Mouse (Mus musculus): Measurements from ENCODE around the gene C330021F23Rik. TPM values are rescaled to one million over a fixed set of nuclear protein-coding genes. Genes with fewer than 3 reads are reported as not detected.

C330021F23Rik gene
- polyA plus RNA-seq, 1 experiment from 2014 or later: 3.0 TPM

DNA sequence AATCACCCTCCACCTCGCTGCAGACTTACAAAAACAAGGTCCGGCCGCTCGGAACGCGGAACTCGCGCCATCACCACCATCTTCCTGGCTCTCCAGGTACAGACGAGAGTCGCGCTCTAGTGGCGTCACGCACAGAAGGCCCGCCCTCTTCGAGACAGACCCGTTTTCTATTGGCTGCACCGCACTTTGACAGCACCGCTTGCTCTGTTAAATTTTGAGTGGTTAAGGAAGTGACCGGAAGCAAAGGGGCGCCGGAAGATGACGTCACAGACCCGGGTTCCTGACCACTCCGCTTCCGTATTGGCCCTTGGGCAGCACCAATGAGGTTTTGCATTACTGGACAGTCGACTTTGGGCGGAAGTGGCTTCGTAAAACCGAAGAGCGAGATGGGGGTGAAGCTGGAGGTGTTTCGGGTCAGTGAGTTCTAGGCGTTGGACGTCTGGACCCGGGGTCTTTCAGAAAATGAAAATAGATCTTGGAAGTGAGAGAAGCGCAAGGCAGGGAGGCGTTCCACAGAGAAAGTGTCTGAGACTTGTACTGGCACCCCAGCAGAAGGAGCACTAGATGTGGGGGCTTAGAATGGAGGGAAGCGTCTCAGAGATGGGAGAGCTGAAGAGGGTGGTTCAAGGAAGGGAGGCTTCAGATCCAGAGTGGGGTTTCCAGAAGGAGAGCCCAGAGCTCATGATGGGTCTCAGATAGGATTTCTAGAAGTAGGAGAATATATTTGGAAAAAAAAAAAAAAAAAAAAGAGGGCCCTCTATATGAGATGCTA is 53.6 kb downstream of the C330021F23Rik start, which contains the start of the genes Xab2 and Pet100:
TSS of gene Xab2 (minus strand) at position 118 of the 772 bp plus-strand sequence.
TSS of gene Pet100 (plus strand) at position 350 of the 772 bp plus-strand sequence.
- Histone ChIP-seq H3K27ac (ENCODE audit: low read depth, low read length) (no peak within 1 kb of the TSS), H3K4me1 (replicated peaks; ENCODE audit: control insufficient read depth, insufficient read depth, low read length) (peaks cover 13% of the 10 kb centered on the region), H3K4me2 (peak within 1 kb of the TSS; percentile 94), H3K27me3 (replicated peaks; ENCODE audit: control insufficient read depth, insufficient read depth, low read length) (no peaks in the 10 kb centered on the region), H3K9me3 (ENCODE audit: control insufficient read depth, low read length) (no peaks in the 10 kb centered on the region), H3K9ac (ENCODE audit: low read depth, low read length) (peak within 1 kb of the TSS; percentile 81), H3K4me3 (ENCODE audit: low read depth, low read length) (peak within 1 kb of the TSS; percentile 94), H3K36me3 (ENCODE audit: control insufficient read depth, insufficient read depth, low read length) (peaks cover 21% of the 10 kb centered on the region)
- DNase-seq (ENCODE audit: low spot score) (peak; percentile 99), ATAC-seq (replicated peaks; ENCODE audit: low FRiP score) (peak; percentile 98)
- under 1% methylated on average over 37 of the region's 37 CpGs for WGBS

DNA sequence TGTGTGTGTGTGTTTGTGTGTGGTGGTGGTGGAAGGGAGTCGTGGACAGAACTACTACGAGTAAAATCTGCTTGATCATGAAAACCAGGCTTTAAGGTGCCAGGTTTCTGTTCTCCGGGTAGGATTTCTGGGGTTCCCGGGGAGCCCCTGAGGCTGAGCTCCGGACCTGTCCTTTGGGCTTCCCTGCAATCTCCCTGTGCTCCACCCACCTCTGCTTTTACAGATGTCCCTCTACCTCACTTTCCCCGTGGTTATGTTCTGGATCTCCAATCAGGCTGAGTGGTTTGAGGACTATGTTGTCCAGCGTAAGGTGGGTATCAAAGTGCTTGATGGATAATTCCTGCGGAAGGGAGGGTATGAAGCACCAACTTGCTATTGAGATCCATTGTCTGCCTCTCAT is 54.3 kb downstream of the C330021F23Rik start:
- no peak for DNase-seq (ENCODE audit: low spot score)
- Histone ChIP-seq H3K9me3 (ENCODE audit: control insufficient read depth, low read length) (no peaks in the 10 kb centered on the region), H3K4me1 (replicated peaks; ENCODE audit: control insufficient read depth, insufficient read depth, low read length) (peaks cover 13% of the 10 kb centered on the region), H3K36me3 (ENCODE audit: control insufficient read depth, insufficient read depth, low read length) (peaks cover 15% of the 10 kb centered on the region), H3K4me3 (ENCODE audit: low read depth, low read length) (peak overlapping the region; percentile 94), H3K9ac (ENCODE audit: low read depth, low read length) (peak overlapping the region; percentile 67), H3K4me2 (peak overlapping the region; percentile 69), H3K27me3 (replicated peaks; ENCODE audit: control insufficient read depth, insufficient read depth, low read length) (no peaks in the 10 kb centered on the region), H3K27ac (ENCODE audit: low read depth, low read length) (no peak overlapping the region)
- WGBS: 67% methylated on average over 8 of the region's 8 CpGs
- no peak for ATAC-seq (replicated peaks; ENCODE audit: low FRiP score)

DNA sequence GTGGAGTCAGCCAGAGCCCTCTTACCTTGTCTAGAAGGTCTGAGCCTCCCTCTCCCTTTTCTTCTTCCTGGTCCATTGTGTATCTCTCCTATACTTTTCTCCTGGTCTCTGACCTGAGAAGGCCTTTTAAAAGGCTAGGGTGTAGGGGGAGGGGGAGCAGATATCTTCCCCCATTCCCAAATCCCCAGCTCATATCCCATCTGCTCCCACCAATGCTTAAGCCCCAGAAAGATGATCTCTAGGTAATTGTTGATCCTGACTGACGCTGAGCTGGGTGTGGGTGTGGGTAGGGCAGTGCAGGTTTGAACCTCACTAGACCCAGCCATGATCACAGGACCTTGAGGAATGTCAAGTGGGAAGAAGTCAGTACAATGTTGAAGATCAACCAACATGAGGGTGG is 57.7 kb downstream of the C330021F23Rik start, which contains the start of gene Pcp2:
TSS of gene Pcp2 (minus strand) at position 101 of the 400 bp plus-strand sequence.
- Histone ChIP-seq H3K9ac (ENCODE audit: low read depth, low read length) (no peak within 1 kb of the TSS), H3K9me3 (ENCODE audit: control insufficient read depth, low read length) (no peaks in the 10 kb centered on the region), H3K27me3 (replicated peaks; ENCODE audit: control insufficient read depth, insufficient read depth, low read length) (no peaks in the 10 kb centered on the region), H3K4me3 (ENCODE audit: low read depth, low read length) (no peak within 1 kb of the TSS), H3K4me1 (replicated peaks; ENCODE audit: control insufficient read depth, insufficient read depth, low read length) (peaks cover 5% of the 10 kb centered on the region), H3K36me3 (ENCODE audit: control insufficient read depth, insufficient read depth, low read length) (0 out of 2 replicates have a peak, but pooled peaks cover 2% of the 10 kb centered on the region), H3K27ac (ENCODE audit: low read depth, low read length) (no peak within 1 kb of the TSS), H3K4me2 (no peak within 1 kb of the TSS)
- no peak for ATAC-seq (replicated peaks; ENCODE audit: low FRiP score)
- DNase-seq (ENCODE audit: low spot score): no peak
- 82% methylated on average over 1 of the region's 1 CpGs for WGBS

DNA sequence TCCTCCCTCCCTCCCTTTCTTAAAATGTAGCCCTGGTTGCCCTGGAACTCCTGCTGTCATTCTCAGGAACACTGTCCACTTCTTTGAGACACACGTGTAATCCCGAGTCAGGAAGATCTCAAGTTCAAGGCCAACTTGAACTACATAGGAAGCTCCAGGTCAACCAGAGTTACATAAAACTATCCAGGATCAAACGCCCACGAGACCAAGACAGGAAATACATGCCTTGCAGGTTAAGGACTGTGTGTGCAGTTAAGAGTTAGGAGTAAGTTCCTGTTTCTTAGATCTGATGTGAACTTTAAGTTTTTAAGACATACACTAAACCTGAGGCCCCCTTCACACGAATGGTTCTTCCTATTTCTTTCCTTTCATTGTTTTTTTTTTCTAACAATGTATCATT is 59.2 kb downstream of the C330021F23Rik start:
- Histone ChIP-seq H3K9me3 (ENCODE audit: control insufficient read depth, low read length) (no peaks in the 10 kb centered on the region), H3K4me3 (ENCODE audit: low read depth, low read length) (no peak overlapping the region), H3K27me3 (replicated peaks; ENCODE audit: control insufficient read depth, insufficient read depth, low read length) (no peaks in the 10 kb centered on the region), H3K4me1 (replicated peaks; ENCODE audit: control insufficient read depth, insufficient read depth, low read length) (peaks cover 3% of the 10 kb centered on the region), H3K27ac (ENCODE audit: low read depth, low read length) (no peak overlapping the region), H3K36me3 (ENCODE audit: control insufficient read depth, insufficient read depth, low read length) (0 out of 2 replicates have a peak, but pooled peaks cover 2% of the 10 kb centered on the region), H3K9ac (ENCODE audit: low read depth, low read length) (no peak overlapping the region), H3K4me2 (no peak overlapping the region)
- DNase-seq (ENCODE audit: low spot score) (no peak), ATAC-seq (replicated peaks; ENCODE audit: low FRiP score) (no peak)
- 44% methylated on average over 5 of the region's 5 CpGs for WGBS

DNA sequence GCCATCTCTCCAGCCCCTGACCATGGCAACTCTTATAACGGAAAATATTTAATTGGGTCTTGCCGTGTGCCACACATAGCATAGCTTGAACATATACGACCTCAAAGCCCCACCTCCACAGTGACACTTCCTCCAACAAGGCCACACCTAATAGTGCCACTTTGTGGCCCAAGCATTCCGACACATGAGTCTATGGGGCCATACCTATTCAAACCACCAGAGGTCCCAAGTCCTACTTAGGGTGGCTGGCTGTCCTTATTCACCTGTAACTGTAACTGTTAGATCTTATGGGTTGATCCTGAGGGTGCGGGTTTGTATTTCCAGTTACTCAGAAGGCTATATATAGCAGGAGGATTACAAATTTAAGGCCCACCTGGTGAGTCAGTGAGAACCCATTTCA is 60.2 kb downstream of the C330021F23Rik start:
- no peak overlapping the region for H3K9ac ChIP-seq (ENCODE audit: low read depth, low read length)
- no peak overlapping the region for H3K4me2 ChIP-seq
- 0 out of 2 replicates have a peak, but pooled peaks cover 2% of the 10 kb centered on the region for H3K36me3 ChIP-seq (ENCODE audit: control insufficient read depth, insufficient read depth, low read length)
- H3K27me3 ChIP-seq (replicated peaks; ENCODE audit: control insufficient read depth, insufficient read depth, low read length): no peaks in the 10 kb centered on the region
- no peak overlapping the region for H3K27ac ChIP-seq (ENCODE audit: low read depth, low read length)
- DNase-seq (ENCODE audit: low spot score) (no peak), ATAC-seq (replicated peaks; ENCODE audit: low FRiP score) (0 out of 2 replicates have a peak, but pooled peaks have one; percentile 25)
- H3K4me3 ChIP-seq (ENCODE audit: low read depth, low read length): no peak overlapping the region
- 34% methylated on average over 5 of the region's 5 CpGs for WGBS
- H3K4me1 ChIP-seq (replicated peaks; ENCODE audit: control insufficient read depth, insufficient read depth, low read length): no peaks in the 10 kb centered on the region
- H3K9me3 ChIP-seq (ENCODE audit: control insufficient read depth, low read length): no peaks in the 10 kb centered on the region

DNA sequence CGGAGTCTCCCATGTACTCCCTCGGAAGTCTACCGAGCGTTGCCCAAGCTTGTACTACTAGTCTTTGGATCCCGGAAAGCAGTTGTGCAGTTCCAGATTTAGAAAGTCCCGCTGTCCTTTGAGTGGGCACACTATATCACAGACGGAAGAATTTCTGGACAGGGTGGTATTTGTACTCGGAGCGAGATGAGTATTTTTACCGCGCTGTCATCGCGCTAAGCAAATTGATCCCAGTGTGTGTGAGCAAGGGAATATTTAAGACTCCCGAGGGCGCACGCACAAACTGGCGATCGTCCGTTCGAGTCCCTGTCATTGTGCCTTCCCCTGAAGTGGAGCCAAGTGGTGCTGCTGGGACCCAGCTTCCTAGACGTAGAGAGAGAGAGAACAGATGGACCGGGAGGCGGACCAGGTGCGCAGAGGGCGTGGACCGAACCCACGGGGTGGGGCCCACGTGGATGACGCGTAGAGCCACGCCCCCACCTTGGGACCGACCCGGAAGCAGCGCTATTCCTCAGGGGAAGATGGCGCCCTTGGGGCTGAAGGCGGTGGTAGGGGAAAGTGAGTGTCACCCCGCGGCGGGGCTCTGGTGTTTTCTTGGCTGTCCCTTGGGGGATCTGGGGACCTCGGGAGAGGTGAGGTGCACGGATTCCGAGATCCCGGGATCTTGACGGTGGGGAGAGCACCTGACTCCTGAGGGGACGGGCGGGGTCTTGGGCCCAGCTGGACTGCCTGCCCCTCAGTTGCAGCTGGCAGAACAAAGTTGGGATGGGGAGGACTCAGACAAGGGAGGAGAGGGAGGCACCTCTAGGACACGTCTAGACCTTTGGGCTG is 63.1 kb downstream of the C330021F23Rik start, which contains the start of gene Stxbp2:
TSS of gene Stxbp2 (plus strand) at position 309 of the 831 bp plus-strand sequence.
- peak within 1 kb of the TSS; percentile 40; the same call in 1 of the 2 replicates for H3K27ac ChIP-seq (ENCODE audit: low read depth, low read length)
- H3K27me3 ChIP-seq (replicated peaks; ENCODE audit: control insufficient read depth, insufficient read depth, low read length): no peaks in the 10 kb centered on the region
- H3K9ac ChIP-seq (ENCODE audit: low read depth, low read length): peak within 1 kb of the TSS; percentile 81
- DNase-seq (ENCODE audit: low spot score) (peak; percentile 80), ATAC-seq (replicated peaks; ENCODE audit: low FRiP score) (peak; percentile 91)
- H3K9me3 ChIP-seq (ENCODE audit: control insufficient read depth, low read length): no peaks in the 10 kb centered on the region
- no peaks in the 10 kb centered on the region for H3K4me1 ChIP-seq (replicated peaks; ENCODE audit: control insufficient read depth, insufficient read depth, low read length)
- H3K4me3 ChIP-seq (ENCODE audit: low read depth, low read length): peak within 1 kb of the TSS; percentile 68
- 8% methylated on average over 47 of the region's 47 CpGs for WGBS
- H3K36me3 ChIP-seq (ENCODE audit: control insufficient read depth, insufficient read depth, low read length): peaks cover 13% of the 10 kb centered on the region; the same call in 1 of the 2 replicates
- peak within 1 kb of the TSS; percentile 81 for H3K4me2 ChIP-seq

DNA sequence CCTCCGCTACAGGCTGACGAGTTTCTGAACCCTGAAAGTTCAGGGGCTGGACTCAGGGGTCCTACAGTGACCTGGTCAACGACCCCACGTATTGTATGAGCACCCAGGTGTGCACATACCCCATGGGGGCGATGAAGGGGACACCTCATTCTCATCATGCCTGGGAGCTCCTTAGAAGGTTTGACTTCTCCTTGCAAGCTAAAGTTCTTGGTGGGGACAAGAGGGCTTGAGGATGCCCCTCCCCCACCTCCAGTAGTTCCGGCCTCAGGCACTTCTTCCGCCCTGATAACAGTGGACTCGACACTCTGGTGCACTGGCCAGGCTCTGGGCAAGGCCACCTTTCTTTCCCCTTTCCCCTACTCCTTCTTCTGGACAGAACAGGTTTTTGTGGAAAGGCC is 63.7 kb downstream of the C330021F23Rik start:
- 5% methylated on average over 8 of the region's 8 CpGs for WGBS
- Histone ChIP-seq H3K27ac (ENCODE audit: low read depth, low read length) (peak overlapping the region; percentile 40; the same call in 1 of the 2 replicates), H3K4me3 (ENCODE audit: low read depth, low read length) (peak overlapping the region; percentile 68), H3K9me3 (ENCODE audit: control insufficient read depth, low read length) (no peaks in the 10 kb centered on the region), H3K36me3 (ENCODE audit: control insufficient read depth, insufficient read depth, low read length) (peaks cover 19% of the 10 kb centered on the region; the same call in 1 of the 2 replicates), H3K27me3 (replicated peaks; ENCODE audit: control insufficient read depth, insufficient read depth, low read length) (no peaks in the 10 kb centered on the region), H3K4me2 (peak overlapping the region; percentile 81), H3K4me1 (replicated peaks; ENCODE audit: control insufficient read depth, insufficient read depth, low read length) (no peaks in the 10 kb centered on the region), H3K9ac (ENCODE audit: low read depth, low read length) (peak overlapping the region; percentile 81)
- ATAC-seq (replicated peaks; ENCODE audit: low FRiP score) (peak; percentile 73), DNase-seq (ENCODE audit: low spot score) (peak; percentile 51)

Data from liver, embryonic 11.5 days (tissue).